Mouse (Mus musculus) small intestine, adult 2 months (tissue): Measurements from ENCODE around the gene Dnajc11. TPM values are rescaled to one million over a fixed set of nuclear protein-coding genes. Genes with fewer than 3 reads are reported as not detected.

Experiments
- H3K27ac ChIP-seq: fragments of 200-500 bp; 2 replicates; pipeline ENCODE4 v1.5.1; 2012; ENCODE audit warnings: low read depth, low read length, control low read depth, inconsistent platforms; ENCODE audit not compliant: insufficient read depth
- H3K27me3 ChIP-seq: fragments of 200-500 bp; 2 replicates; pipeline ENCODE4 v1.6.1; 2012; ENCODE audit warnings: mild to moderate bottlenecking, moderate library complexity, low read length, inconsistent platforms; ENCODE audit not compliant: control insufficient read depth, insufficient read depth
- H3K36me3 ChIP-seq: fragments of 200-500 bp; 2 replicates; pipeline ENCODE4 v1.6.1; 2012; ENCODE audit warnings: mild to moderate bottlenecking, low read length, control low read depth, inconsistent platforms; ENCODE audit not compliant: control insufficient read depth, insufficient read depth
- H3K4me1 ChIP-seq: fragments of 200-500 bp; 2 replicates; pipeline ENCODE4 v1.6.1; 2012; ENCODE audit warnings: low read length, inconsistent platforms, mixed read lengths; ENCODE audit not compliant: control insufficient read depth, insufficient read depth, insufficient read length
- H3K4me3 ChIP-seq: fragments of 200-500 bp; 2 replicates; pipeline ENCODE4 v1.5.1; 2012; ENCODE audit warnings: low read depth, mild to moderate bottlenecking, control low read depth, inconsistent platforms, low read length, moderate library complexity
- CTCF ChIP-seq: fragments of 200-500 bp; IDR thresholded peaks from 2 replicates; pipeline ENCODE4 v1.5.1; 2012; ENCODE audit warnings: low read depth, mild to moderate bottlenecking, control low read depth, inconsistent platforms, low read length, moderate library complexity, mixed read lengths; ENCODE audit not compliant: insufficient replicate concordance, insufficient read length; ENCODE audit errors: extremely low read depth
- POLR2A ChIP-seq: fragments of 200-500 bp; IDR thresholded peaks from 2 replicates; pipeline ENCODE4 v1.6.1; 2012; ENCODE audit warnings: low read depth, mild to moderate bottlenecking, control low read depth, inconsistent platforms, low read length, moderate library complexity
- WGBS: fragments of 180-500 bp; shearing (Covaris S2); methylation state at CpG from one replicate; pipeline ENCODE4 v1.1.7; 2018; 5-methylcytosine and 5-hydroxymethylcytosine counted together
- polyA plus RNA-seq: library from polyadenylated mRNA; depleted of rRNA; stranded (reverse); fragments of >200 nt; gene quantifications from 2 replicates; pipeline ENCODE4 v1.2.3, GENCODE M21; 2012

Gene Dnajc11
- polyA plus RNA-seq, 1 experiment = 32.0 TPM

GRCm38 (mm10) chr4:151907577-151908343 is 25.7 kb upstream of the Dnajc11 start:
- H3K4me3 ChIP-seq = no peak overlapping the region
- WGBS = 71% methylated on average over 26 of the region's 26 CpGs
- peaks cover 9% of the 10 kb centered on the region for H3K4me1 ChIP-seq
- no peak overlapping the region for H3K27ac ChIP-seq
- H3K27me3 ChIP-seq = no peaks in the 10 kb centered on the region
- TF ChIP-seq POLR2A = no peak
- TF ChIP-seq CTCF = no peak
- no peaks in the 10 kb centered on the region for H3K36me3 ChIP-seq

GRCm38 (mm10) chr4:151908809-151909208 is 24.7 kb upstream of the Dnajc11 start:
- no peak overlapping the region for H3K27ac ChIP-seq
- WGBS = 48% methylated on average over 8 of the region's 8 CpGs
- TF ChIP-seq POLR2A = no peak
- TF ChIP-seq CTCF = no peak
- 0 out of 2 replicates have a peak, but pooled peaks cover 2% of the 10 kb centered on the region for H3K4me1 ChIP-seq
- no peaks in the 10 kb centered on the region for H3K36me3 ChIP-seq
- no peak overlapping the region for H3K4me3 ChIP-seq
- no peaks in the 10 kb centered on the region for H3K27me3 ChIP-seq

GRCm38 (mm10) chr4:151916271-151916670 is 17.2 kb upstream of the Dnajc11 start:
- 86% methylated on average over 11 of the region's 11 CpGs for WGBS
- Histone ChIP-seq H3K27ac (no peak overlapping the region), H3K27me3 (no peaks in the 10 kb centered on the region), H3K36me3 (no peaks in the 10 kb centered on the region), H3K4me1 (no peaks in the 10 kb centered on the region), H3K4me3 (no peak overlapping the region)
- TF ChIP-seq CTCF (no peak), POLR2A (no peak)

GRCm38 (mm10) chr4:151919135-151919840 is 14.2 kb upstream of the Dnajc11 start:
- Histone ChIP-seq H3K27ac (no peak overlapping the region), H3K4me1 (peaks cover 4% of the 10 kb centered on the region; the same call in 1 of the 2 replicates), H3K36me3 (no peaks in the 10 kb centered on the region), H3K4me3 (no peak overlapping the region), H3K27me3 (no peaks in the 10 kb centered on the region)
- no peak for TF ChIP-seq CTCF
- TF ChIP-seq POLR2A = no peak
- 73% methylated on average over 20 of the region's 20 CpGs for WGBS

DNA sequence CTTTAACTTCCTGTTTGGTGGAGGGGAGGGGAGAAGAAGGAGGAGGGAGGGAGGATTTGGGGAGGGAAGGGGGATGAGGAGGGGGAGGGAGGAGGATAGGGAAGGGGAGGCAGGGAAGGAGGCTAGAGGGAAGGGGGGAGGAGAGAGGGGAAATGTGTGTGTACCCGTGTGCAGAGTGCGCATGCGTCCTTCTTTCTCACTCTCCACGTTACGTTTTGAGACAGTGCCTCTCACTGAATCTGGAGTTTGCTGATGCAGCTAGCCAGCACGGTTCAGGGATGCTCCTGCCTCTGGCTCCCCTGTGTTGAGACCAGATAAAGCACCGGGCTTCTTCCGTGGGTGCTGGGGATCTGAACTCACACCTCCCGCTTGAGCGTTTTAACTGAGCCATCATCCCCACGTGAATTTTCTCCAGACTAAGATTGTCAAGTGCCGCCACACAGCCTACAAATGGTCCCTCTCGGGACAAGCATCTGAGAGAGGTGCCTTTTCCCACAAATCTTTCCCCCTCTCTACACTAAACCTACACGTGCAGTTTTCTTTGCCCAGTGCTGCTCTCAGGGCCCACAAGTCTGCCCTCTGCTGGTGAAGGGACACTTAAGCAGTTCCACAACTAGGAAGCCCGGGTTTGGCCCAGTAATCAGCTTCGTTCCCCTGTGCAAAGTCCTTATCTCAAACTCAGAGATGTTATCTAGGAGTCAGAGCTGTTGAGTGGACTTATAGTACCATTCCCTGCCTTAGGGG is 13.4 kb upstream of the Dnajc11 start:
- H3K27ac ChIP-seq = no peak overlapping the region
- 26% methylated on average over 16 of the region's 16 CpGs for WGBS
- TF ChIP-seq POLR2A (no peak), CTCF (peak; percentile 76; the same call in 1 of the 2 replicates)
- no peaks in the 10 kb centered on the region for H3K36me3 ChIP-seq
- peaks cover 4% of the 10 kb centered on the region; the same call in 1 of the 2 replicates for H3K4me1 ChIP-seq
- H3K27me3 ChIP-seq = no peaks in the 10 kb centered on the region
- 0 out of 2 replicates have a peak overlapping the region, but pooled peaks have one; percentile 5 for H3K4me3 ChIP-seq

GRCm38 (mm10) chr4:151922124-151922523 is 11.4 kb upstream of the Dnajc11 start:
- H3K27me3 ChIP-seq = no peaks in the 10 kb centered on the region
- H3K27ac ChIP-seq = no peak overlapping the region
- H3K4me1 ChIP-seq = peaks cover 4% of the 10 kb centered on the region; the same call in 1 of the 2 replicates
- H3K36me3 ChIP-seq = no peaks in the 10 kb centered on the region
- TF ChIP-seq POLR2A (no peak), CTCF (no peak)
- H3K4me3 ChIP-seq = no peak overlapping the region
- 90% methylated on average over 3 of the region's 3 CpGs for WGBS
